Mouse (Mus musculus) kidney, postnatal 0 days (tissue): Measurements from ENCODE around the gene Dcaf15. TPM values are rescaled to one million over a fixed set of nuclear protein-coding genes. Genes with fewer than 3 reads are reported as not detected.

ENCODE experiments used
- ATAC-seq: fragments of 200-750 bp; cut with Nextera tagmentation; replicated peaks from 2 replicates; pipeline ENCODE4 v1.8.0; 2017; ENCODE audit warnings: low read depth, moderate number of reproducible peaks, moderate TSS enrichment, moderate library complexity; ENCODE audit not compliant: low FRiP score
- DNase-seq: peaks from one replicate; pipeline ENCODE4 v3.0.0-alpha.2; 2016; ENCODE audit warnings: low spot score
- H3K27ac ChIP-seq: fragments of 300-500 bp; sonication (generic); 2 replicates; pipeline ENCODE4 v1.5.1; 2014; ENCODE audit warnings: mild to moderate bottlenecking
- H3K27me3 ChIP-seq: fragments of 300-500 bp; sonication (generic); 2 replicates; pipeline ENCODE4 v1.6.1; 2014; ENCODE audit warnings: low read length, mixed read lengths; ENCODE audit not compliant: insufficient read depth
- H3K36me3 ChIP-seq: fragments of 300-500 bp; sonication (generic); 2 replicates; pipeline ENCODE4 v1.6.1; 2014; ENCODE audit warnings: low read length, mixed read lengths; ENCODE audit not compliant: insufficient read depth
- H3K4me1 ChIP-seq: fragments of 300-500 bp; sonication (generic); replicated peaks from 2 replicates; pipeline ENCODE4 v1.6.1; 2014; ENCODE audit warnings: antibody characterized with exemption, low read length, mixed read lengths; ENCODE audit not compliant: insufficient read depth
- H3K4me2 ChIP-seq: fragments of 300-500 bp; sonication (generic); 2 replicates; pipeline ENCODE4 v1.6.1; 2014; ENCODE audit warnings: mild to moderate bottlenecking, low read length, moderate library complexity, mixed read lengths
- H3K4me3 ChIP-seq: fragments of 300-500 bp; sonication (generic); replicated peaks from 2 replicates; pipeline ENCODE4 v1.5.1; 2014; ENCODE audit warnings: low read depth, low read length
- H3K9ac ChIP-seq: fragments of 300-500 bp; sonication (generic); 2 replicates; pipeline ENCODE4 v1.6.1; 2014; ENCODE audit warnings: low read depth, low read length
- H3K9me3 ChIP-seq: fragments of 300-500 bp; sonication (generic); replicated peaks from 2 replicates; pipeline ENCODE4 v1.6.1; 2016; ENCODE audit warnings: low read length, inconsistent platforms, mixed read lengths
- CTCF ChIP-seq: IDR thresholded peaks from 2 replicates; pipeline ENCODE4 v1.5.1; 2016; ENCODE audit warnings: antibody characterized with exemption, low read depth, mild to moderate bottlenecking, moderate library complexity
- WGBS: fragments of 180-500 bp; shearing (Covaris S2); extraction: QIAGEN DNeasy Blood & Tissue Kit; methylation state at CpG from one replicate; pipeline ENCODE4 v1.1.7; 2014; 5-methylcytosine and 5-hydroxymethylcytosine counted together
- polyA plus RNA-seq: library from polyadenylated mRNA; unstranded; fragments of >200 nt; fragmentation: Nextera tagmentation; extraction: Ambion mirVana; gene quantifications from 2 replicates; pipeline ENCODE4 v1.2.1, GENCODE M21; 2015

Gene Dcaf15
- polyA plus RNA-seq, 1 experiment from 2014 or later = 7.5 TPM

- H3K36me3 ChIP-seq = peaks cover 36% of the 10 kb centered on the region
- H3K27ac ChIP-seq = no peak overlapping the region
- ATAC-seq (no peak), DNase-seq (no peak)
- H3K4me3 ChIP-seq = no peak overlapping the region
- TF ChIP-seq CTCF = no peak
- H3K9me3 ChIP-seq = no peaks in the 10 kb centered on the region
- no peak overlapping the region for H3K4me2 ChIP-seq
- no peaks in the 10 kb centered on the region for H3K27me3 ChIP-seq
- no peak overlapping the region for H3K9ac ChIP-seq
- WGBS = 78% methylated on average over 5 of the region's 5 CpGs
- no peaks in the 10 kb centered on the region for H3K4me1 ChIP-seq
Measured at GRCm38 (mm10) chr8:84079206-84079605, 25.4 kb downstream of the Dcaf15 start.

- Histone ChIP-seq H3K27ac (no peak overlapping the region), H3K27me3 (no peaks in the 10 kb centered on the region), H3K36me3 (peaks cover 17% of the 10 kb centered on the region), H3K9me3 (no peaks in the 10 kb centered on the region), H3K9ac (no peak overlapping the region), H3K4me3 (no peak overlapping the region), H3K4me1 (peaks cover 8% of the 10 kb centered on the region; the same call in 1 of the 2 replicates), H3K4me2 (no peak overlapping the region)
- ATAC-seq = no peak
- TF ChIP-seq CTCF = no peak
- peak; percentile 30 for DNase-seq
- 47% methylated on average over 3 of the region's 3 CpGs for WGBS
Measured at GRCm38 (mm10) chr8:84076849-84077248, 27.7 kb downstream of the Dcaf15 start.

DNA sequence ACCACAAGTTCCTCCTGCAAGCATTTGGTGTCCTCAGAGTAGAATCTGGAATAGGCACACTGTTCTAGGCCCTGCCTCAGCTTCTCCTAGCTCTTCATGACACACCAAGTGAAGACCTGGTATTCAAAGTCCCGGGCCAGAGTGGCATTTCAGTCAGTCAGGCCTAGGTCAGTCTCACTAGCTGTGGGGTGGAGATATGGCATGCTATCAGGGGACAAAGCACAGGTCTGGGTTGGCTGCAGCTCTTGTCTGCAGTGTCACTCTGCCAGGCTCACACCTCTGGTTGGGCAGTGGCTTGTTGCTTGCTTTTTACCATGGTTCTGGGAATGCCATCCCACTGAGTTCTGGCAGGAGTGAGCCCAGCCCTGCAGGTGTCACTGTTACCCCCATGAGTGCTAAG is 28.2 kb downstream of the Dcaf15 start:
- Histone ChIP-seq H3K27ac (no peak overlapping the region), H3K9ac (no peak overlapping the region), H3K4me2 (no peak overlapping the region), H3K27me3 (no peaks in the 10 kb centered on the region), H3K36me3 (peaks cover 17% of the 10 kb centered on the region), H3K9me3 (no peaks in the 10 kb centered on the region), H3K4me3 (no peak overlapping the region), H3K4me1 (peaks cover 9% of the 10 kb centered on the region; the same call in 1 of the 2 replicates)
- ATAC-seq = no peak
- peak; percentile 21; the same call in 1 of the 2 replicates for TF ChIP-seq CTCF
- no peak for DNase-seq
- 93% methylated on average over 1 of the region's 1 CpGs for WGBS

- Histone ChIP-seq H3K9ac (no peak overlapping the region), H3K4me2 (no peak overlapping the region), H3K36me3 (no peaks in the 10 kb centered on the region; the same call in 1 of the 2 replicates), H3K27me3 (no peaks in the 10 kb centered on the region), H3K4me3 (no peak overlapping the region), H3K27ac (peak overlapping the region; percentile 34; the same call in 1 of the 2 replicates), H3K4me1 (peaks cover 29% of the 10 kb centered on the region), H3K9me3 (no peaks in the 10 kb centered on the region)
- 53% methylated on average over 9 of the region's 10 CpGs for WGBS
- TF ChIP-seq CTCF = no peak
- no peak for ATAC-seq
- peak; percentile 62 for DNase-seq
Measured at GRCm38 (mm10) chr8:84073230-84073976, 31.2 kb downstream of the Dcaf15 start.

DNA sequence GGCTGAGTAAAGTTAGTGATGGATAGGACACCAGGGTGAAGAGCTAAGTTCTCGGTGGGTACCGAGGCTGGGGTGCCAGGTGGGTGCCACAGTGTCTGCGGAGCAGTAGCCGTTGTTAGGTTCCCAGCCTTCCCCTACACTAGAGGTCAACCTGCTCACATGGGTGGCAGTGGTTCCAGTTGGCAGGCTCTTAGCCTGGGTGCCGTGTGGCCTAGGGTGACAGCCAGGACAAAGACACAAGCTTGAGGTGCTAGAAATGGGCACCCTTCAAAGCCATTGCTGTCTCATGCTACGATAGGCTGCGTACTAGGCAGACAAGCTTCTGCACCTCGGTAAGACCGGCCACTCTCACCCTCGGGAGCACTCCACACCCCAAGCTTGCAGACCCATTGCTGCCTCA is 32.2 kb downstream of the Dcaf15 start:
- H3K4me3 ChIP-seq = no peak overlapping the region
- no peak overlapping the region for H3K4me2 ChIP-seq
- H3K4me1 ChIP-seq = peaks cover 38% of the 10 kb centered on the region
- 86% methylated on average over 10 of the region's 10 CpGs for WGBS
- no peaks in the 10 kb centered on the region for H3K9me3 ChIP-seq
- no peak for TF ChIP-seq CTCF
- H3K9ac ChIP-seq = no peak overlapping the region
- ATAC-seq (no peak), DNase-seq (no peak)
- H3K36me3 ChIP-seq = no peaks in the 10 kb centered on the region; the same call in 1 of the 2 replicates
- no peaks in the 10 kb centered on the region for H3K27me3 ChIP-seq
- peak overlapping the region; percentile 34; the same call in 1 of the 2 replicates for H3K27ac ChIP-seq

DNA sequence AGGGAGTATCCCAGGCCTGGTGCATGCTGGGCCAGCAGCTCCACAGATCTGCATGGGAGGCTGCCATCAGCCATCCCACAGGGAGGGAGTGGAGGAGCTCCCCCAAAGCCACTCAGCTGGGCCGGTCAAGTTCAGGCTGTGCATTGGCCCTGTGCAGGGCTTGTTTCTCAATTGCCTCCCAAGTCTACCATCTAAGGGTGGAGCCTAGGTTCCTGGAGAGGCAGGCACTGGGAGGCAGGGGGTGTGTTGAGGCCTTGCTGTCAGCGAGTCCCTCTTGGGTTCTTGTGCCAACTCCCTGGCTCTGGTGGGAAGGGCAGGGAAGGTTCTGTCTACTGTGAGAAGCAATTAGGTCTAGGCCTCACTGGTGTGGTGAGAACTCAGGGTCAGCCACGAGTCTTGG is 32.6 kb downstream of the Dcaf15 start:
- Histone ChIP-seq H3K9me3 (no peaks in the 10 kb centered on the region), H3K4me1 (peaks cover 38% of the 10 kb centered on the region)
- 53% methylated on average over 3 of the region's 3 CpGs for WGBS

More for the DNA sequence above, 32.6 kb downstream of the Dcaf15 start:
- Histone ChIP-seq H3K27me3 (no peaks in the 10 kb centered on the region), H3K9ac (no peak overlapping the region), H3K36me3 (no peaks in the 10 kb centered on the region), H3K4me2 (no peak overlapping the region), H3K27ac (peak overlapping the region; percentile 13; the same call in 1 of the 2 replicates), H3K4me3 (no peak overlapping the region)
- peak; percentile 71 for DNase-seq
- peak; percentile 30 for ATAC-seq
- TF ChIP-seq CTCF = no peak
